Mouse (Mus musculus) MEL (cell line): Measurements from ENCODE around the gene Baiap3. TPM values are rescaled to one million over a fixed set of nuclear protein-coding genes. Genes with fewer than 3 reads are reported as not detected.

Experiments
- DNase-seq: peaks from one replicate; pipeline ENCODE4 v3.0.0; 2011; ENCODE audit warnings: low read depth, low spot score
- H3K27ac ChIP-seq: 2 replicates; pipeline ENCODE4 v1.5.1; 2012; ENCODE audit warnings: low read depth, mild to moderate bottlenecking, control low read depth, low read length, moderate library complexity; ENCODE audit not compliant: control insufficient read depth
- H3K27me3 ChIP-seq, 2 experiments: fragments of 150-350 bp in 1 of 2; sonication (generic) in 1 of 2; 2 replicates each; pipeline ENCODE4 v1.6.1; 2012; ENCODE audit warnings: low read length in 2 of 2, mild to moderate bottlenecking in 2 of 2, improper control_type of control experiment in 1 of 2, moderate library complexity in 1 of 2; ENCODE audit not compliant: insufficient read depth in 2 of 2, control insufficient read depth in 1 of 2
- H3K36me3 ChIP-seq, 2 experiments: 2 replicates each; pipeline ENCODE4 v1.6.1; 2012 to 2014; ENCODE audit warnings: low read length in 2 of 2, improper control_type of control experiment in 1 of 2, inconsistent platforms in 1 of 2, mild to moderate bottlenecking in 1 of 2; ENCODE audit not compliant: insufficient read depth in 2 of 2, control insufficient read depth in 1 of 2
- H3K4me1 ChIP-seq, 2 experiments: fragments of 150-350 bp in 1 of 2; sonication (generic) in 1 of 2; 2 replicates each; pipeline ENCODE4 v1.6.1; 2012; ENCODE audit warnings: low read length in 2 of 2, improper control_type of control experiment in 1 of 2, mild to moderate bottlenecking in 1 of 2; ENCODE audit not compliant: insufficient read depth in 2 of 2, control insufficient read depth in 1 of 2
- H3K4me3 ChIP-seq, 2 experiments: fragments of 150-350 bp in 1 of 2; sonication (generic) in 1 of 2; 2 replicates each; pipeline ENCODE4 v1.5.1; 2012; ENCODE audit warnings: low read depth in 2 of 2, low read length in 2 of 2, mild to moderate bottlenecking in 2 of 2, moderate library complexity in 2 of 2, control low read depth in 1 of 2, improper control_type of control experiment in 1 of 2; ENCODE audit not compliant: control insufficient read depth in 1 of 2, insufficient read depth in 1 of 2
- H3K79me2 ChIP-seq: 2 replicates; pipeline ENCODE4 v1.6.1; 2012; ENCODE audit warnings: mild to moderate bottlenecking, low read length, moderate library complexity; ENCODE audit not compliant: control insufficient read depth, poor library complexity, insufficient read depth
- H3K9ac ChIP-seq: 2 replicates; pipeline ENCODE4 v1.6.1; 2012; ENCODE audit warnings: low read depth, mild to moderate bottlenecking, control low read depth, low read length, moderate library complexity; ENCODE audit not compliant: control insufficient read depth, poor library complexity, severe bottlenecking
- H3K9me3 ChIP-seq: fragments of 150-350 bp; sonication (generic); replicated peaks from 2 replicates; pipeline ENCODE4 v1.6.1; 2012; ENCODE audit warnings: mild to moderate bottlenecking, low read length, improper control_type of control experiment, moderate library complexity; ENCODE audit not compliant: insufficient read depth
- GATA1 ChIP-seq: IDR thresholded peaks from 2 replicates; pipeline ENCODE4 v1.6.1; 2011; ENCODE audit warnings: low read depth, low read length, improper control_type of control experiment
- JUND ChIP-seq: IDR thresholded peaks from 2 replicates; pipeline ENCODE4 v1.6.1; 2011; ENCODE audit warnings: low read depth, mild to moderate bottlenecking, improper control_type of control experiment, low read length
- MAFK ChIP-seq: IDR thresholded peaks from 2 replicates; pipeline ENCODE4 v1.6.1; 2011; ENCODE audit warnings: low read depth, mild to moderate bottlenecking, low read length, improper control_type of control experiment, borderline replicate concordance
- MAZ ChIP-seq: IDR thresholded peaks from 2 replicates; pipeline ENCODE4 v1.6.1; 2012; ENCODE audit warnings: low read depth, mild to moderate bottlenecking, inconsistent platforms, low read length, improper control_type of control experiment
- MXI1 ChIP-seq: IDR thresholded peaks from 2 replicates; pipeline ENCODE4 v1.6.1; 2011; ENCODE audit warnings: mild to moderate bottlenecking, low read depth, low read length, improper control_type of control experiment
- MYC ChIP-seq: IDR thresholded peaks from 2 replicates; pipeline ENCODE4 v1.6.1; 2011; ENCODE audit warnings: low read depth, mild to moderate bottlenecking, low read length, improper control_type of control experiment, moderate library complexity
- NELFE ChIP-seq: IDR thresholded peaks from 2 replicates; pipeline ENCODE4 v1.6.1; 2011; ENCODE audit warnings: low read depth, low read length, improper control_type of control experiment
- POLR2A ChIP-seq, 2 experiments: IDR thresholded peaks; 2 replicates each; pipeline ENCODE4 v1.6.1; 2011 to 2012; ENCODE audit warnings: low read length in 2 of 2, mild to moderate bottlenecking in 2 of 2, control low read depth in 1 of 2, improper control_type of control experiment in 1 of 2, low read depth in 1 of 2, moderate library complexity in 1 of 2; ENCODE audit not compliant: control insufficient read depth in 1 of 2, insufficient read depth in 1 of 2, poor library complexity in 1 of 2
- RAD21 ChIP-seq: IDR thresholded peaks from 2 replicates; pipeline ENCODE4 v1.6.1; 2011; ENCODE audit warnings: mild to moderate bottlenecking, low read depth, low read length, improper control_type of control experiment
- ZC3H11A ChIP-seq: IDR thresholded peaks from 2 replicates; pipeline ENCODE4 v1.6.1; 2012; ENCODE audit warnings: low read depth, mild to moderate bottlenecking, inconsistent platforms, low read length, improper control_type of control experiment
- polyA plus RNA-seq, 2 experiments: library from polyadenylated mRNA; stranded (reverse) in 1 of 2; unstranded in 1 of 2; fragments of >175 nt in 1 of 2; fragments of >200 nt in 1 of 2; gene quantifications; 2 replicates each; pipeline versions ENCODE4 v1.2.1 to v1.2.4; 2012; ENCODE audit warnings: low replicate concordance in 2 of 2, low read depth in 1 of 2; ENCODE audit not compliant: insufficient read length in 2 of 2, insufficient read depth in 1 of 2, missing spikeins in 1 of 2
- total RNA-seq: library from RNA; depleted of rRNA; stranded (reverse); fragments of 300-350 nt; gene quantifications from 2 replicates; pipeline ENCODE4 v1.2.3, GENCODE M21; 2012

Gene Baiap3
- total and polyA plus RNA-seq, 3 experiments: 0.08 to 0.14 TPM; not detected in 1

DNA sequence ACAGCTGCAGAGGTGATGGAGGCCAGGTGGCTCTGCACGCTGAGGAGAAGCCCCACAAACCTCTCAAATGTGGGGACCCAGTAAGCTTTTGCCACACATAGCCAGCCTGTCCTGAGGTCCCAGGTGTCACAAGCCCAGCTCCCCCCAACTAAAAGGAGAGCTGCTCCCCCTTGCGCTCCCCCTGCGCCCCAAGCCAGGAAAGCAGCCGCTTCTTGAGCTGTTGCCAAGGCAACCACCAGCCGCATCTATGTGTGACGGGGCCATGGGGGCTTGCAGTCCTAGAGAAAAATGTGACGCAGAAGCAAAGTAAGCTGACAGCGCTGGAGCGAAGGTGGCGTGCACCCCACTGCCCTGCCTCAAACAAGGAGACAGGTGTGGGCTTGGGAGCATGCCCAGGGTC is 2.4 kb downstream of the Baiap3 start:
- no peaks in the 10 kb centered on the region for H3K9me3 ChIP-seq
- no peak overlapping the region for H3K4me3 ChIP-seq
- TF ChIP-seq GATA1: no peak
- TF ChIP-seq RAD21: no peak
- TF ChIP-seq ZC3H11A: no peak
- no peak for TF ChIP-seq MYC
- no peak for TF ChIP-seq NELFE
- TF ChIP-seq, all 39 proteins: peak for 0
- Histone ChIP-seq H3K79me2 (no peaks in the 10 kb centered on the region), H3K4me1 (peaks cover 0 to 7% of the 10 kb centered on the region in 2 experiments; a peak in 2 of 4 replicates), H3K36me3 (no peaks in the 10 kb centered on the region), H3K27ac (no peak overlapping the region), H3K9ac (no peak overlapping the region), H3K27me3 (no peaks in the 10 kb centered on the region)
- DNase-seq: no peak

DNA sequence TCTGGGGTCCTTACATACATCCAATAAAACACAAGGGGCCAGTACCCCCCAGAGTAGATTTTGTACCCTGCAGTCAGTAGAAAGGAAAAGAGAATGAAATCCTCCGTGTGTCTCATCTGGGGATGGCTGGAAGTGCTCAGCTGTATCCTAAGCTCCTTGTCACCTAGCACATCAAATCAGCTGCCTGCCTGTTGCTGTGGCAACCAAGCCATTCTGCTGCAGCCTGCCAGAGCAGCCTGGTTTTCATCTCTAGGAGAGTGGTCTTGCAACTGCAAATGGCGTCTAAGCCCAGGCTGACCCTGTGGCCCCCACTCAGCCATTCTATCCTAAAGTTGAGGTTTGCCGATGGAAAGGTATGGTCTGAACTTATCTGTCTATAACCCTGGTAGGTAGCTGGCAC is 3.5 kb downstream of the Baiap3 start:
- DNase-seq: no peak
- Histone ChIP-seq H3K27ac (no peak overlapping the region), H3K4me3 (no peak overlapping the region), H3K9ac (no peak overlapping the region)
- TF ChIP-seq MAZ (no peak), GATA1 (no peak), MXI1 (no peak), POLR2A (IDR thresholded peaks at IDR 0.05; ENCODE audit: control insufficient read depth in 1 of 2, insufficient read depth in 1 of 2, low read depth in 1 of 2, low read length in 2 of 2, poor library complexity in 1 of 2) (no peak)
- TF ChIP-seq, all 39 proteins: peak for 0
- no peaks in the 10 kb centered on the region for H3K36me3 ChIP-seq
- no peaks in the 10 kb centered on the region for H3K79me2 ChIP-seq
- H3K27me3 ChIP-seq: no peaks in the 10 kb centered on the region
- no peaks in the 10 kb centered on the region for H3K9me3 ChIP-seq
- H3K4me1 ChIP-seq: no peaks in the 10 kb centered on the region

- Histone ChIP-seq H3K9me3 (no peaks in the 10 kb centered on the region), H3K4me1 (no peaks in the 10 kb centered on the region), H3K79me2 (no peaks in the 10 kb centered on the region), H3K4me3 (no peak overlapping the region), H3K27me3 (no peaks in the 10 kb centered on the region), H3K36me3 (no peaks in the 10 kb centered on the region), H3K9ac (no peak overlapping the region), H3K27ac (no peak overlapping the region)
- TF ChIP-seq JUND (no peak), MAFK (no peak)
- no peak for DNase-seq
Observed at GRCm38 (mm10) chr17:25250181-25250835, 5.9 kb downstream of the Baiap3 start.
